Mouse (Mus musculus) olfactory bulb, adult 2 months (tissue): ENCODE results near the gene Hmox1.

Experiments
- CTCF ChIP-seq: fragments of 200-500 bp; IDR thresholded peaks from 2 replicates; pipeline ENCODE4 v1.5.1; 2012; ENCODE audit warnings: low read depth, mild to moderate bottlenecking, low read length, moderate library complexity; ENCODE audit not compliant: insufficient read depth
- POLR2A ChIP-seq: fragments of 200-500 bp; IDR thresholded peaks from 2 replicates; pipeline ENCODE4 v1.6.1; 2012; ENCODE audit warnings: mild to moderate bottlenecking, low read depth, low read length, moderate library complexity; ENCODE audit not compliant: insufficient read depth

DNA sequence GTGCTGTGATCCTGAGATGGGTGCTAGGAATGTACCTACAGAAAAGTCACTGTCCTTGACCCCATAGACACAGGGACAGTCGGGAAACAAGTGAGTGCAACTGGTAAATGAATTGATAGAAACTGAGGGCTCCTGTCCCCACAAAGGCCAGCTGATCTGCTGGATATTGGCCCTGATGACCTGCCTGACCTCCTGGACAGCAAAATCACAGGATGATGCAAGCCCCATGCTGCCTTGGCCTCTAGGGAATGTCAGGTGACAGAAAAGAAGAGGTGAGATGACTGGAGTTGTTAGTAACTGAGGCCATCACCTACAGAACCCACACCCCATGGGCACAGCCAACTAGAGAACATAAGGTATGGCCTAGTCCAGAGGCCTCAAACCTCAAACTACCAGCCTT is 15.2 kb upstream of the Hmox1 start:
- no peak for TF ChIP-seq POLR2A
- TF ChIP-seq CTCF = no peak
